22 mouse cellular contexts compared by ENCODE assay signal in the genomic region with DNA sequence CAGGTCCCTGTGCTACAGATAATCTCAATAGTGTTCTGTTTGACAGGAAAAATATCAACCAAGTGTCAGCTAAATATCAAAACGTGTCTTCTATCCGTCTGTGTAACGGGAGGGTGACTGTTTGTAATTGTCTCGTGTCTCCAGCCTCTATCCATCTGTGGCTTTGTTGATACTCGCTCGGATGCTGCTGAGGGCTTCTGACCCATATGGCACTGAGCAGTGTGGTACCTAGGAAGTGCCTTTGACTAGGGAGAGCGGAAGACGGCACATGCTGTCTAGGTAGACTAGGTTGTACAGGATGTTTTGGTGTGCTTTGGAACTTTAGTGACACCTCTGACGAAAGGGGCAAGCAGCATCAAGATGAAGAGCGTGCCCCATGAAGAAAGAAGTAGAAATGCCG.
DNase-seq lines count a peak whose midpoint lies in the region; ATAC-seq lines count a peak whose summit lies in the region.
"Had no signal": no experiment of that assay in that cellular context is flagged by ENCODE, and none has a peak within 500 bp of the region (broad histone marks: within the 10 kb centered on the region; RNA-seq: fewer than 3 reads in every experiment).

No protein-coding gene starts in this region.

- H3K27ac ChIP-seq in forebrain, embryonic 12.5 days, result no peak overlapping the region
- H3K27ac ChIP-seq in forebrain, embryonic 13.5 days, result no peak overlapping the region
- 0 out of 2 replicates have a peak overlapping the region, but pooled peaks have one; percentile 25 for H3K27ac ChIP-seq in midbrain, embryonic 13.5 days
- H3K27ac ChIP-seq in midbrain, embryonic 16.5 days (ENCODE audit: low read length), result no peak overlapping the region
- 0 out of 2 replicates have a peak overlapping the region, but pooled peaks have one; percentile 17 for H3K27ac ChIP-seq in embryonic facial prominence, embryonic 12.5 days
- H3K27ac ChIP-seq in hindbrain, embryonic 16.5 days (ENCODE audit: low read depth, low read length), result no peak overlapping the region
- H3K27ac ChIP-seq: gastrocnemius, adult 2 months; heart, embryonic 15.5 days; hindbrain, embryonic 15.5 days; kidney, embryonic 15.5 days; liver, embryonic 14.5 days had no signal

- 83% methylated on average over 11 of the region's 11 CpGs for WGBS in forebrain, embryonic 12.5 days
- 84% methylated on average over 11 of the region's 11 CpGs for WGBS in forebrain, embryonic 13.5 days
- WGBS in midbrain, embryonic 13.5 days, result 79% methylated on average over 11 of the region's 11 CpGs
- 77% methylated on average over 11 of the region's 11 CpGs for WGBS in midbrain, embryonic 16.5 days
- WGBS in embryonic facial prominence, embryonic 12.5 days, result 61% methylated on average over 11 of the region's 11 CpGs
- 85% methylated on average over 11 of the region's 11 CpGs for WGBS in hindbrain, embryonic 16.5 days

- H3K4me3 ChIP-seq in forebrain, embryonic 12.5 days (replicated peaks), result no peak overlapping the region
- H3K4me3 ChIP-seq in forebrain, embryonic 13.5 days, result no peak overlapping the region
- no peak overlapping the region for H3K4me3 ChIP-seq in midbrain, embryonic 13.5 days (replicated peaks)
- no peak overlapping the region for H3K4me3 ChIP-seq in midbrain, embryonic 16.5 days (ENCODE audit: low read depth, low read length)
- no peak overlapping the region for H3K4me3 ChIP-seq in embryonic facial prominence, embryonic 12.5 days
- H3K4me3 ChIP-seq in hindbrain, embryonic 16.5 days (ENCODE audit: low read length), result no peak overlapping the region
- H3K4me3 ChIP-seq: gastrocnemius, adult 2 months; heart, embryonic 15.5 days; hindbrain, embryonic 15.5 days; kidney, embryonic 15.5 days had no signal

- H3K4me1 ChIP-seq in forebrain, embryonic 12.5 days, result peaks cover 4% of the 10 kb centered on the region; the same call in 1 of the 2 replicates
- peaks cover 4% of the 10 kb centered on the region; the same call in 1 of the 2 replicates for H3K4me1 ChIP-seq in forebrain, embryonic 13.5 days
- H3K4me1 ChIP-seq in midbrain, embryonic 13.5 days (replicated peaks), result peaks cover 13% of the 10 kb centered on the region
- H3K4me1 ChIP-seq in midbrain, embryonic 16.5 days (ENCODE audit: control insufficient read depth, insufficient read depth, low read length), result no peaks in the 10 kb centered on the region
- H3K4me1 ChIP-seq in embryonic facial prominence, embryonic 12.5 days, result peaks cover 23% of the 10 kb centered on the region
- H3K4me1 ChIP-seq in hindbrain, embryonic 16.5 days (ENCODE audit: control insufficient read depth, insufficient read depth, low read depth, low read length), result no peaks in the 10 kb centered on the region
- H3K4me1 ChIP-seq: kidney, embryonic 15.5 days had no signal

- no peak overlapping the region for H3K9ac ChIP-seq in forebrain, embryonic 12.5 days
- H3K9ac ChIP-seq in forebrain, embryonic 13.5 days, result no peak overlapping the region
- no peak overlapping the region for H3K9ac ChIP-seq in midbrain, embryonic 13.5 days (replicated peaks)
- H3K9ac ChIP-seq in midbrain, embryonic 16.5 days (ENCODE audit: low read depth, low read length), result no peak overlapping the region
- no peak overlapping the region for H3K9ac ChIP-seq in embryonic facial prominence, embryonic 12.5 days
- H3K9ac ChIP-seq in hindbrain, embryonic 16.5 days (ENCODE audit: low read depth, low read length), result no peak overlapping the region
- H3K9ac ChIP-seq: heart, embryonic 15.5 days; hindbrain, embryonic 15.5 days; kidney, embryonic 15.5 days; liver, embryonic 14.5 days had no signal

- H3K9me3 ChIP-seq in forebrain, embryonic 12.5 days, result no peaks in the 10 kb centered on the region
- no peaks in the 10 kb centered on the region for H3K9me3 ChIP-seq in forebrain, embryonic 13.5 days (replicated peaks)
- no peaks in the 10 kb centered on the region for H3K9me3 ChIP-seq in midbrain, embryonic 13.5 days
- no peaks in the 10 kb centered on the region for H3K9me3 ChIP-seq in midbrain, embryonic 16.5 days (replicated peaks; ENCODE audit: control insufficient read depth, low read length, poor library complexity, severe bottlenecking)
- H3K9me3 ChIP-seq in embryonic facial prominence, embryonic 12.5 days, result no peaks in the 10 kb centered on the region
- H3K9me3 ChIP-seq in hindbrain, embryonic 16.5 days (ENCODE audit: control insufficient read depth, low read length), result no peaks in the 10 kb centered on the region
- H3K9me3 ChIP-seq: heart, embryonic 15.5 days; hindbrain, embryonic 15.5 days; kidney, embryonic 15.5 days had no signal

- peak; percentile 23; the same call in 1 of the 2 replicates for ATAC-seq in forebrain, embryonic 12.5 days (ENCODE audit: low FRiP score)
- ATAC-seq in forebrain, embryonic 13.5 days, result no peak
- ATAC-seq in midbrain, embryonic 13.5 days, result no peak
- no peak for ATAC-seq in midbrain, embryonic 16.5 days
- no peak for ATAC-seq in embryonic facial prominence, embryonic 12.5 days (ENCODE audit: insufficient number of reproducible peaks, insufficient read depth, low FRiP score, low TSS enrichment)
- ATAC-seq in hindbrain, embryonic 16.5 days, result no peak; the same call in 1 of the 2 replicates
- ATAC-seq: CD4-positive, CD25-positive, alpha-beta regulatory T cell, adult 4 months; intestine, embryonic 16.5 days; lung, postnatal 0 days had no signal

- no peak overlapping the region for H3K4me2 ChIP-seq in forebrain, embryonic 12.5 days
- H3K4me2 ChIP-seq in forebrain, embryonic 13.5 days, result no peak overlapping the region
- H3K4me2 ChIP-seq in midbrain, embryonic 13.5 days (replicated peaks), result no peak overlapping the region
- no peak overlapping the region for H3K4me2 ChIP-seq in midbrain, embryonic 16.5 days (ENCODE audit: low read length)
- no peak overlapping the region for H3K4me2 ChIP-seq in embryonic facial prominence, embryonic 12.5 days (replicated peaks)
- H3K4me2 ChIP-seq in hindbrain, embryonic 16.5 days (ENCODE audit: low read length), result no peak overlapping the region
- H3K4me2 ChIP-seq: heart, embryonic 15.5 days; hindbrain, embryonic 15.5 days; kidney, embryonic 15.5 days; midbrain, embryonic 11.5 days had no signal

- 0 out of 2 replicates have a peak, but pooled peaks cover 10% of the 10 kb centered on the region for H3K36me3 ChIP-seq in forebrain, embryonic 12.5 days (replicated peaks)
- peaks cover 19% of the 10 kb centered on the region for H3K36me3 ChIP-seq in forebrain, embryonic 13.5 days (ENCODE audit: poor library complexity, severe bottlenecking)
- H3K36me3 ChIP-seq in midbrain, embryonic 13.5 days, result peaks cover 21% of the 10 kb centered on the region
- 0 out of 2 replicates have a peak, but pooled peaks cover 2% of the 10 kb centered on the region for H3K36me3 ChIP-seq in midbrain, embryonic 16.5 days (ENCODE audit: control insufficient read depth, insufficient read depth, low read length)
- H3K36me3 ChIP-seq in embryonic facial prominence, embryonic 12.5 days, result no peaks in the 10 kb centered on the region
- H3K36me3 ChIP-seq in hindbrain, embryonic 16.5 days (ENCODE audit: control insufficient read depth, insufficient read depth, low read length), result peaks cover 8% of the 10 kb centered on the region; the same call in 1 of the 2 replicates
- H3K36me3 ChIP-seq: heart, embryonic 15.5 days; kidney, embryonic 15.5 days had no signal

- peak; percentile 29 for DNase-seq in cerebellum, adult 9-10 months
- no peak for DNase-seq in thymus, postnatal 36 days
- DNase-seq: adrenal gland, postnatal 25 days; gastrocnemius, adult 2 months; heart, postnatal 4 days; kidney, postnatal 36 days; right cerebral cortex, postnatal 14 days; thymus, postnatal 25 days had no signal

- no peaks in the 10 kb centered on the region for H3K27me3 ChIP-seq in forebrain, embryonic 12.5 days
- H3K27me3 ChIP-seq in forebrain, embryonic 13.5 days, result no peaks in the 10 kb centered on the region
- H3K27me3 ChIP-seq in midbrain, embryonic 13.5 days, result no peaks in the 10 kb centered on the region
- no peaks in the 10 kb centered on the region for H3K27me3 ChIP-seq in midbrain, embryonic 16.5 days (ENCODE audit: control insufficient read depth, insufficient read depth, low read depth, low read length)
- no peaks in the 10 kb centered on the region for H3K27me3 ChIP-seq in embryonic facial prominence, embryonic 12.5 days
- no peaks in the 10 kb centered on the region for H3K27me3 ChIP-seq in hindbrain, embryonic 16.5 days (replicated peaks; ENCODE audit: control insufficient read depth, insufficient read depth, low read length)
- H3K27me3 ChIP-seq: heart, embryonic 15.5 days; hindbrain, embryonic 15.5 days; kidney, embryonic 15.5 days had no signal

Comparison
In these comparisons a context has a peak if more than half of its experiments do, and no peak if none do; other contexts are left out.
1. H3K27ac ChIP-seq: peak in midbrain, embryonic 13.5 days (single experiment) and embryonic facial prominence, embryonic 12.5 days (single experiment); none in forebrain, embryonic 12.5 days (single experiment), forebrain, embryonic 13.5 days (single experiment), midbrain, embryonic 16.5 days (single experiment) and hindbrain, embryonic 16.5 days (single experiment).